ENCODE assay signal across 8 mouse cellular contexts in the genomic region with DNA sequence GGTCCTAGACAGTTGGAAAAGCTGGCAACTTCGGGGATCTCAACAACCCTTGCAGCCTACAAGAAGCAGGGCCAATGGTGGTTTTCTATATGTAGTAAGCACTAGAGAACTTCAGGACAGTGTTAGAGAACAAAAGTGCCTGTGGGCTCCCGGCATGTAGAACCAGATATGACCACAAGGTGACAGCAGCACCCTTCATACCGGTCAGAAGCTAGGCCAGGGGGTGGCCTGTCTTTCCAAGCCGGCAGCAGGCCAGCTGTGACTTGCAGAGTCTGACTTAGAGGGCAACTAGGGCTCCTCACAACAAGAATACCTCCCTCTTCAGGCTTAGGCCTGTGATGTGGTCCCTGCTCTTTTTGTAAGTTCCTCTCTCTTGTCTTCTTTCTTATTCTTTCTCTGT. TPM values are rescaled to one million over a fixed set of nuclear protein-coding genes. Genes with fewer than 3 reads are reported as not detected.
DNase-seq lines count a peak whose midpoint lies in the region; ATAC-seq and TF ChIP-seq lines count a peak whose summit lies in the region.

No protein-coding gene starts in this region.

- TF ChIP-seq CTCF in left cerebral cortex, adult 2 months (IDR thresholded peaks at IDR 0.05): peak; percentile 96

- no peak overlapping the region for H3K27ac ChIP-seq in left cerebral cortex, adult 2 months
- peak overlapping the region; percentile 63 for H3K27ac ChIP-seq in midbrain, embryonic 13.5 days

- intact Hi-C loops in left cerebral cortex, adult 2 months (cut with DNase I): loop anchor here (1.0 to 5.0 kb wide), 2 partner anchors 59 to 143 kb away; no protein-coding TSS in a partner anchor

- H3K27me3 ChIP-seq in midbrain, embryonic 13.5 days: peaks cover 8% of the 10 kb centered on the region

- H3K4me1 ChIP-seq in midbrain, embryonic 13.5 days (replicated peaks): peaks cover 10% of the 10 kb centered on the region

- H3K4me3 ChIP-seq in left cerebral cortex, adult 2 months: no peak overlapping the region
- 0 out of 2 replicates have a peak overlapping the region, but pooled peaks have one; percentile 6 for H3K4me3 ChIP-seq in midbrain, embryonic 13.5 days (replicated peaks)

- H3K9ac ChIP-seq in midbrain, embryonic 13.5 days (replicated peaks): peak overlapping the region; percentile 48

- H3K4me2 ChIP-seq in midbrain, embryonic 13.5 days (replicated peaks): peak overlapping the region; percentile 23

- no peaks in the 10 kb centered on the region for H3K36me3 ChIP-seq in midbrain, embryonic 13.5 days

- 7% methylated on average over 4 of the region's 4 CpGs for WGBS in midbrain, embryonic 13.5 days

- no peaks in the 10 kb centered on the region for H3K9me3 ChIP-seq in midbrain, embryonic 13.5 days

- peak; percentile 43 for DNase-seq in 3134 (ENCODE audit: extremely low read depth, insufficient read length, low spot score)
- DNase-seq in adrenal gland, adult 18-20 months (ENCODE audit: low spot score in 2 of 2): peak; percentile 58 to 62
- peak; percentile 87 for DNase-seq in embryo, embryonic 10 days (ENCODE audit: low spot score)
- peak; percentile 85 for DNase-seq in gastrocnemius, postnatal 10 days
- DNase-seq in left cerebral cortex, adult 2 months (ENCODE audit: extremely low spot score in 1 of 2, low spot score in 2 of 2): peak; percentile 66 to 80
- peak; percentile 5 for DNase-seq in spleen, adult 12 weeks (ENCODE audit: low spot score)

- peak; percentile 96 for ATAC-seq in inflammation-experienced regulatory T-cells, adult 6 months
- peak; percentile 89 for ATAC-seq in midbrain, embryonic 13.5 days

RNA-seq across cellular contexts. Expression of a gene that starts 45.5 kb away (rescaled TPM):
- 10 to 100 TPM; 60.7 to 65.7 TPM for total RNA-seq in adrenal gland, adult 18-20 months (2021)
- total RNA-seq in gastrocnemius, postnatal 10 days (2021): 10 to 100 TPM; 33.5 to 37.7 TPM
- polyA plus RNA-seq in inflammation-experienced regulatory T-cells, adult 6 months (2017; shearing (Covaris generic)): 1 to 10 TPM; 4.2 to 9.1 (median 6.6) TPM
- total RNA-seq in left cerebral cortex, adult 2 months (2021): 10 to 100 TPM; 78.1 to 79.8 TPM
- 16.1 and 20.6 TPM in 2 replicates for polyA plus RNA-seq in midbrain, embryonic 13.5 days (2015; fragmentation: Nextera tagmentation; extraction: Ambion mirVana)

RNA-seq across cellular contexts. Expression of a gene that starts 50.4 kb away (rescaled TPM):
- under 1 TPM in 1 of 2 experiments, not detected in 1; 0.19 TPM for total RNA-seq in adrenal gland, adult 18-20 months (2021)
- under 1 TPM in 1 of 2 experiments, not detected in 1; 0.11 TPM for total RNA-seq in gastrocnemius, postnatal 10 days (2021)
- 1 to 10 TPM; 4.5 to 9.7 (median 7.5) TPM for polyA plus RNA-seq in inflammation-experienced regulatory T-cells, adult 6 months (2017; shearing (Covaris generic))
- total RNA-seq in left cerebral cortex, adult 2 months (2021): 100 to 1,000 TPM; 103 to 119 TPM
- 13.7 and 14.1 TPM in 2 replicates for polyA plus RNA-seq in midbrain, embryonic 13.5 days (2015; fragmentation: Nextera tagmentation; extraction: Ambion mirVana)

Comparison
In these comparisons a context has a peak if more than half of its experiments do, and no peak if none do; other contexts are left out.
1. DNase-seq: peak in every context shown above with its lines; median percentile 87 in embryo, embryonic 10 days; 85 in gastrocnemius, postnatal 10 days; 73 in left cerebral cortex, adult 2 months; 60 in adrenal gland, adult 18-20 months; 43 in 3134; 5 in spleen, adult 12 weeks.
2. RNA of a gene that starts 50.4 kb away (total RNA-seq): 103 to 119 TPM in left cerebral cortex, adult 2 months; 0.19 TPM in adrenal gland, adult 18-20 months and 0.11 TPM in gastrocnemius, postnatal 10 days; every median in the first group is over 10 times any median in the second.